Mouse (Mus musculus) kidney, adult 2 months (tissue): ENCODE measurements around the gene Supt6. TPM values are rescaled to one million over a fixed set of nuclear protein-coding genes. Genes with fewer than 3 reads are reported as not detected.
A peak's percentile ranks its signal among the peaks of the same experiment; 100 is the strongest.

ENCODE experiments used
- DNase-seq: peaks from one replicate; pipeline ENCODE4 v3.0.0; 2021
- H3K27ac ChIP-seq: fragments of 200-500 bp; 2 replicates; pipeline ENCODE4 v1.5.1; 2012; ENCODE audit warnings: low read depth, low read length, control low read depth, inconsistent platforms; ENCODE audit not compliant: insufficient read depth
- H3K27me3 ChIP-seq: fragments of 200-500 bp; replicated peaks from 2 replicates; pipeline ENCODE4 v1.6.1; 2012; ENCODE audit warnings: mild to moderate bottlenecking, moderate library complexity, low read length, inconsistent platforms; ENCODE audit not compliant: control insufficient read depth, insufficient read depth
- H3K36me3 ChIP-seq: fragments of 200-500 bp; 2 replicates; pipeline ENCODE4 v1.6.1; 2012; ENCODE audit warnings: mild to moderate bottlenecking, moderate library complexity, low read length, inconsistent platforms; ENCODE audit not compliant: control insufficient read depth, insufficient read depth
- H3K4me1 ChIP-seq: fragments of 200-500 bp; 2 replicates; pipeline ENCODE4 v1.6.1; 2011; ENCODE audit warnings: low read length; ENCODE audit not compliant: control insufficient read depth, insufficient read depth
- H3K4me3 ChIP-seq: fragments of 200-500 bp; 2 replicates; pipeline ENCODE4 v1.5.1; 2011; ENCODE audit warnings: mild to moderate bottlenecking, low read depth, low read length, control low read depth; ENCODE audit not compliant: insufficient read depth
- CTCF ChIP-seq: fragments of 200-500 bp; conservative IDR thresholded peaks from 2 replicates; pipeline ENCODE4 v1.5.1; 2011; ENCODE audit warnings: low read depth, mild to moderate bottlenecking, control low read depth, low read length, moderate library complexity, mixed read lengths; ENCODE audit not compliant: insufficient read depth, insufficient read length
- POLR2A ChIP-seq: fragments of 200-500 bp; IDR thresholded peaks from one replicate; pipeline ENCODE4 v1.6.1; 2011; ENCODE audit warnings: low read depth, low read length, control low read depth
- WGBS: fragments of 180-500 bp; shearing (Covaris S2); methylation state at CpG from one replicate; pipeline ENCODE4 v1.1.7; 2018; 5-methylcytosine and 5-hydroxymethylcytosine counted together
- polyA plus RNA-seq: library from polyadenylated mRNA; depleted of rRNA; stranded (reverse); fragments of >200 nt; gene quantifications from 2 replicates; pipeline ENCODE4 v1.2.3, GENCODE M21; 2012

The Supt6 gene
- polyA plus RNA-seq, 1 experiment: 20.7 TPM

DNA sequence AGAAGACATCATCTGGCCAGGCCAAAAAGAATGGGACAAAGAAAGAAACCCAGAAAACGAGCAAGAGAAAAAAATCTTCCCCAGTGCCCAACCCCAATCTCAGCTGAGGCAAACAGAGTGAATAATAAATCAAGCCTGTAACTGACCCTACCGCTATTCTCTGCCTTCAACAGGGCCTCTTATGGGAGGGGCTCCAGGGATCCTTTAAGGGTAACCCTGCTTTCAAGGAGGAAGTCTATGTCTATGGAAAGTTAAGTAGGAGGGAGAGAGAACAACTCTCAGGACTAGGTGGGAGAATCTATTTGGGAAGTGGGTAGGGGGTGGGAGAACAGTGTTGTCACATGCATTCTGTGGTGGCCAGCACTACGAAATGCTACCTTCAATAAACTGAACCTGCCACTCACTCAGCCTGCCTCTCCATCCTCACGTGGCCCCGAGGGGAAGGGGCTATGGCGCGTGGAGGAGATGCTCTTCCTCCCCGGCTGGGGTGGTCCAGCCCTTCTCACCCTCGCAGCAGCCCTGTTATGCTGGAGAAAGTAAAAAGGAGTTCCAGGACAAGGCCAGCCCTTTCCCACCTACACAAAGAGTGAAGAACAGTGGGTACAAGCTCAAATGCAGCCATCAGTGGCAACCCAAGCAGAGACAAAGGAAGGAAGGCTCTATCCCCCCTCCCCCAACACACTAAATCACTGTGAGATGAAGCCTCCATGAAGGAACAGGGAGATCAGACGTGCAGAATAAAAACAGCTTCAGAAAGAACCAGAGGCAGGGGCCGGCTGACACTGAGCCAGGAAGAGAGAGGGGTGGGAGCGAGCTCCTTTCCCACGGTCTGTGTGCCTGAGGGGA lies 40.2 kb downstream of the Supt6 start:
- no peak overlapping the region for H3K4me3 ChIP-seq
- DNase-seq: no peak
- H3K36me3 ChIP-seq: peaks cover 2% of the 10 kb centered on the region; the same call in 1 of the 2 replicates
- WGBS: 51% methylated on average over 13 of the region's 13 CpGs
- peaks cover 7% of the 10 kb centered on the region; the same call in 1 of the 2 replicates for H3K4me1 ChIP-seq
- no peak overlapping the region for H3K27ac ChIP-seq
- H3K27me3 ChIP-seq: no peaks in the 10 kb centered on the region
- no peak for TF ChIP-seq POLR2A
- no peak for TF ChIP-seq CTCF

DNA sequence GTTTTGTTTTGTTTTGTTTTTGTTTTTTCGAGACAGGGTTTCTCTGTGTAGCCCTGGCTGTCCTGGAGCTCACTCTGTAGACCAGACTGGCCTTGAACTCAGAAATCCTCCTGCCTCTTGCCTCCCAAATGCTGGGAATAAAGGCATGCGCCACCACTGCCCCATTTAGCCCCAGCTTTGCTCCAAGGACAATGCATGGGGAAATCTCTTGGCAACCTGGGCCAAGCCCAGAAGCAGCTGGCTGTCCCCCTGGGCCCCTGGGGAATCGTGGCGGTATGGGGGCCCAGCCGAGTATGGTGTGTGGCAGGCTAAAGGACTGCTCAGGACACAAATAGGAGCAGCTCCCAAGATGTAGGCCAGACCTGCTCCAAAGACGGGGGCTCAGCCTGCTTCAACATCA lies 41.5 kb downstream of the Supt6 start:
- no peak for DNase-seq

DNA sequence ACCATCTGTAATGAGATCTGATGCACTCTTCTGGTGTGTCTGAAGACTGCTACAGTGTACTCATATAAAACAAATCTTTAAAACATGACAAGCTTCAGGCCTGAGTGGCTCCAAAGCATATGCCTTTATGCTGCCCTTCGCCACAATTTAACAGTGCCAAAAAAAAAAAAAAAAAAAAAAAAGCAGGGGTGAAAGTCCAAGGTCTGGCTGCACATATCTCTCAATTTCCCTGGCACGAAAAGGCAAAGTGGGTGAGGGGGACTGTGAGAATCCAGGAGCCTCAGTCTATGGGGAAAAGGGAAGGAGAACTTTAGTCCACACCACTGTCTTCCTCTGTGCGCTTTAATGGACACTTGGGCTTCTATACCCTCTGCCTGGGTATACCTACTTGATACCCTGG lies 43.4 kb downstream of the Supt6 start:
- Histone ChIP-seq H3K4me3 (no peak overlapping the region), H3K27me3 (no peaks in the 10 kb centered on the region), H3K27ac (no peak overlapping the region), H3K36me3 (peaks cover under 1% of the 10 kb centered on the region; the same call in 1 of the 2 replicates), H3K4me1 (peaks cover 7% of the 10 kb centered on the region; the same call in 1 of the 2 replicates)
- peak; percentile 49 for DNase-seq
- no peak for TF ChIP-seq POLR2A
- no peak for TF ChIP-seq CTCF
- WGBS: 61% methylated on average over 3 of the region's 3 CpGs

More for the DNA sequence above, 41.5 kb downstream of the Supt6 start:
- no peak overlapping the region for H3K27ac ChIP-seq
- no peaks in the 10 kb centered on the region for H3K27me3 ChIP-seq
- H3K4me3 ChIP-seq: no peak overlapping the region
- peaks cover 7% of the 10 kb centered on the region; the same call in 1 of the 2 replicates for H3K4me1 ChIP-seq
- H3K36me3 ChIP-seq: peaks cover 2% of the 10 kb centered on the region; the same call in 1 of the 2 replicates
- TF ChIP-seq POLR2A (no peak), CTCF (no peak)
- 83% methylated on average over 6 of the region's 6 CpGs for WGBS

DNA sequence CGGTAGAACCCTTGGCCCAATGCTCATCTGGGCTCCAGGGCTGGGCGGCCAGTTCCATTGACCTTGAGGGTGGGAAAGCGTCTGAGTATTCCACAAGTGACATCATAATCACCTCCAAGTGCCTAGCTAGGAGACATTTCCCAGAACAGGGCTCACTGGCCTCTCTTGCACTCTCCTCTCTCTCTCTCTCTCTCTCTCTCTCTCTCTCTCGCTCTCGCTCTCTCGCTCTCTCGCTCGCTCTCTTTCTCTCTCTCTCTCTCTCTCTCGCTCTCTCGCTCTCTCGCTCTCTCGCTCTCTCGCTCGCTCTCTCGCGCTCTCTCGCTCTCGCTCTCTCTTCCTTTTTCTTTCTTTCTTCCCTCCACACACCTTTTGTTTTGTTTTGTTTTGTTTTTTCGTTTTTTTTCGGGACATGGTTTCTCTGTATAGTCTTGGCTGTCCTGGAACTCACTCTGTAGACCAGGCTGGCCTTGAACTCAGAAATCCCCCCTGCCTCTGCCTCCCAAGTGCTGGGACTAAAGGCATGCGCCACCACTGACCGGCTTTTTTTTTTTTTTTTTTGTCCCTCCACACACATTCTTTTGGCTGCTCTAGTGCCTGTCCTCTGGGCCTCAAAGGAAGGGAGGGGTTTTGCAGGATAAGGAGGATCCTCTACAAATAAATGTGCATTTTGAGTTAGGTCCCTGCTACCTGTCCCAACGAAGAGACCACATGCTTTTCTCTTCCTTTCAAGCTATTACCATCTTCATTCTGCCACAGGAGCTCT lies 50.5 kb downstream of the Supt6 start:
- H3K27ac ChIP-seq: no peak overlapping the region; the same call in 1 of the 2 replicates
- peak overlapping the region; percentile 72; the same call in 1 of the 2 replicates for H3K4me3 ChIP-seq
- no peak for DNase-seq
- peaks cover 9% of the 10 kb centered on the region for H3K4me1 ChIP-seq
- H3K36me3 ChIP-seq: no peaks in the 10 kb centered on the region
- no peaks in the 10 kb centered on the region for H3K27me3 ChIP-seq
- WGBS: 64% methylated on average over 23 of the region's 23 CpGs
- TF ChIP-seq POLR2A (no peak), CTCF (no peak)

DNA sequence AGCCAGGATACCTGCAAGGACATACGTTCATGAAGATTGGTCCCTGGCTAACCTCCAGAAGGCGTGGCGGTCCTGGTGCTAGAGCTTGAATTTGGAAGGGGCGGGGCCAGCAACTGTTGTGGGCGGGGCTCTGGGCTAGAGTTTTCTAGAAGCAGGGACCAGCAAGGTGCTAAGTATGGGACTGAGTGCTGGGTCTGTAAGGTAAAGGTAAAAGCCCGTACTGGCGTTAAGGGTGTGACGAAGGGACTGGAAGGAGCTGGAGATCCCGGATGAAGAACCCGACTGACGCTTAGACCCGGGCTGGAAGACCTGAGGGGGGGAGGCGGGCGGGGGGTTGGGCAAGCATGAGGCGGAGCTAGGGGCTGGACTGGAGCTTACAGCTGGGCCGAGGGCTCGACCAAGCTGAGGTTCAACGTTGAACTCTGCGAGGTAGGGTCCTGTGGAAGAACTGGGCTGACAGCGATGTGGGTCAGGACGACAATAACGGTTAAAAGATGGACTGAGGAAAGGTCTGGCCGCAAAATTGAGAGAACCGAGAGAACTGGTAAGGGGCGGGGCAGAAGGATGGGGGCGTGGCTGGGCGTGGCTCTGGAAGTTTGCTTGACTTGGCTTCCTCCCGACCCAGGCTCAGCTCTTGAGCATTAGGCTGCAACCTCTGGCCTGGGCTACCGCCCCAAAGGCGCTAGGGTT lies 51.2 kb downstream of the Supt6 start:
- Histone ChIP-seq H3K27me3 (no peaks in the 10 kb centered on the region), H3K4me3 (peak overlapping the region; percentile 72), H3K36me3 (no peaks in the 10 kb centered on the region), H3K4me1 (peaks cover 14% of the 10 kb centered on the region), H3K27ac (peak overlapping the region; percentile 54; the same call in 1 of the 2 replicates)
- peak; percentile 36 for TF ChIP-seq POLR2A
- no peak for TF ChIP-seq CTCF
- WGBS: 3% methylated on average over 30 of the region's 30 CpGs
- peak; percentile 88 for DNase-seq

DNA sequence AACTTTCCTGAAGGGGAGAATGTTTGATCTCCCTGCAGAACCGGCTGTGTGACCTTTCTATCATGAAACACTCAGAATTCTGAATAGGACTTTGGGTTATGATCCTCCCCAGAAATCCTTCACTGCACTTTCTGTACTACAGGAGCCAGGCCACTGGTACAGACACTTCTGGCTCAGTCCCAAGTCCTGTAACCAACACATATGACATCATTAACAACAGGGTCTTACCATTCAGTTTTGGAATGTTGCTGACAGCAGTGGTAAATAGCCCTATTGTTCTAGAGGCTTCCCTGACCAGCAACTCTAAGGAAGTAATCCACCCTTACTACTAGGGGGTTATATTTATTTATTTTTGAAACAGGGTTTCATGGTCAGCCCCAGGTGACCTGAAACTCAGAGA lies 52.7 kb downstream of the Supt6 start, which contains the start of gene Proca1:
Gene Proca1, plus strand, starts transcription at position 280 of the 400 bp plus-strand sequence.
- peaks cover 16% of the 10 kb centered on the region for H3K4me1 ChIP-seq
- 50% methylated on average over 1 of the region's 1 CpGs for WGBS

More for the DNA sequence above, 52.7 kb downstream of the Supt6 start, which contains the start of gene Proca1:
- DNase-seq: no peak
- TF ChIP-seq CTCF: no peak
- no peak for TF ChIP-seq POLR2A
- no peak within 1 kb of the TSS for H3K27ac ChIP-seq
- H3K27me3 ChIP-seq: no peaks in the 10 kb centered on the region
- H3K36me3 ChIP-seq: no peaks in the 10 kb centered on the region
- no peak within 1 kb of the TSS for H3K4me3 ChIP-seq
